In the genomic region with DNA sequence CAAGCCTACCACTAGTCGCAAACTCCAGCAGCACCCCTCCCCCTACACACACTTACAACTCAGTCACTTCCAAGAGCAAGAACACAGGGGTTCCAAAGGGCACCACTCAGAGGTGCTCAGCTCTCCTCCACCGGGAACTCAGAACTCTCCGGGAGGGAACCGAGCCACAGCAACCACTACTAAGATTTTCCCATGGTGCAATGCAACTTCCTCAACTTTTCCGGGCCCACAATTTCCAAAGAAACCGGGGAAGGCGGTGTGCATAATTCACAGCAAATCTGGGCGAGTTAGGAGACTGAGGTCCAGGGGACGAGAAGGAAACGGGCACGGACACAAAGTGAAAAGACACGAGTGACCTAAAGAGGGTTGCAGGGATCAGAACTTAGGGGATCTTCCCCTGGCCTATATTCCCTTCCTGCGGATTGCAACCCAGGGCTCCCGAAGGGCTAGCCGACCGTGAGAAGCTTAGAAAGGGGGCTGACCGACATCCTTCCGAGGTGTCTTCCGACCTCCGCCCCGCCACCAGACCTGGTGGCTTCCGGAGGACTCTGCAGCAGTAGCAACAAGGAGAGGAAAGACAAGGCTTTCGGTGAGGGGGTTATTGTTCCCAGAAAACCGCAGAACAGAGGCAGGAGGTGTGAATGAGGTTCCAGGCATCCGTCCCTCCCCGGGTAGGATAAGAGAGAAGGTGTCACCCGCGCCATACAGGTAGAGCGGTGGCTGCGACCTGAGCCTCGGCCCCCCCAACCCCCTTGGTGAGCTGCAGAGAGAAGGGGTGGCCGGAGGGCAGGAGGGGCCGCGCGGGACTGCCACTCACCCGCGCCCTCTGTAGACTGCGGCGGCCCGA, we compare ENCODE assay signal across 8 mouse cellular contexts. TPM values are rescaled to one million over a fixed set of nuclear protein-coding genes. Genes with fewer than 3 reads are reported as not detected.
DNase-seq lines count a peak whose midpoint lies in the region; TF ChIP-seq lines count a peak whose summit lies in the region.

No protein-coding gene starts in this region.

- peak overlapping the region; percentile 14 for H3K27ac ChIP-seq in spleen, adult 2 months (ENCODE audit: insufficient read depth, low read length)
- peak overlapping the region; percentile 14; the same call in 1 of the 2 replicates for H3K27ac ChIP-seq in cerebellum, adult 2 months (ENCODE audit: insufficient read depth, low read length)
- H3K27ac ChIP-seq in kidney, adult 2 months (ENCODE audit: insufficient read depth, low read depth, low read length): peak overlapping the region; percentile 88

- peaks cover 14% of the 10 kb centered on the region for H3K27me3 ChIP-seq in spleen, adult 2 months (ENCODE audit: control insufficient read depth, insufficient read depth, low read length)
- H3K27me3 ChIP-seq in cerebellum, adult 2 months (ENCODE audit: control insufficient read depth, insufficient read depth, low read length): no peaks in the 10 kb centered on the region
- H3K27me3 ChIP-seq in kidney, adult 2 months (replicated peaks; ENCODE audit: control insufficient read depth, insufficient read depth, low read length): no peaks in the 10 kb centered on the region

- no peak for TF ChIP-seq CTCF in spleen, adult 2 months (IDR thresholded peaks at IDR 0.05; ENCODE audit: extremely low read depth, insufficient read depth, insufficient read length, insufficient replicate concordance)
- TF ChIP-seq CTCF in cerebellum, adult 2 months (IDR thresholded peaks at IDR 0.05; ENCODE audit: borderline replicate concordance, insufficient read depth, low read depth, low read length): no peak
- no peak for TF ChIP-seq CTCF in kidney, adult 2 months (conservative IDR thresholded peaks at IDR 0.05; ENCODE audit: insufficient read depth, insufficient read length, low read depth, low read length)
- TF ChIP-seq CTCF in lung, adult 2 months (IDR thresholded peaks at IDR 0.05; ENCODE audit: insufficient read depth, low read length): no peak

- WGBS in spleen, adult 2 months: 6% methylated on average over 38 of the region's 40 CpGs
- WGBS in cerebellum, adult 2 months: 2% methylated on average over 40 of the region's 40 CpGs
- WGBS in kidney, adult 2 months: 2% methylated on average over 40 of the region's 40 CpGs
- 1% methylated on average over 40 of the region's 40 CpGs for WGBS in lung, adult 2 months

- H3K36me3 ChIP-seq in spleen, adult 2 months (ENCODE audit: control insufficient read depth, insufficient read depth, low read length): no peaks in the 10 kb centered on the region
- H3K36me3 ChIP-seq in kidney, adult 2 months (ENCODE audit: control insufficient read depth, insufficient read depth, low read length): no peaks in the 10 kb centered on the region

- no peaks in the 10 kb centered on the region; the same call in 1 of the 2 replicates for H3K4me1 ChIP-seq in spleen, adult 2 months (ENCODE audit: control insufficient read depth, insufficient read depth, insufficient read length)
- H3K4me1 ChIP-seq in cerebellum, adult 2 months (ENCODE audit: control insufficient read depth, insufficient read depth, low read length): peaks cover 4% of the 10 kb centered on the region
- H3K4me1 ChIP-seq in kidney, adult 2 months (ENCODE audit: control insufficient read depth, insufficient read depth, low read length): peaks cover 11% of the 10 kb centered on the region
- H3K4me1 ChIP-seq in lung, adult 2 months (ENCODE audit: control insufficient read depth, insufficient read depth, low read length): no peaks in the 10 kb centered on the region; the same call in 1 of the 2 replicates

- TF ChIP-seq POLR2A in spleen, adult 2 months (IDR thresholded peaks at IDR 0.05; ENCODE audit: low read depth, low read length): no peak
- no peak for TF ChIP-seq POLR2A in cerebellum, adult 2 months (IDR thresholded peaks at IDR 0.05; ENCODE audit: borderline replicate concordance, insufficient read depth, low read length)
- no peak for TF ChIP-seq POLR2A in kidney, adult 2 months (IDR thresholded peaks at IDR 0.05; ENCODE audit: low read depth, low read length)
- TF ChIP-seq POLR2A in lung, adult 2 months (IDR thresholded peaks at IDR 0.05; ENCODE audit: borderline replicate concordance, extremely low read depth, low read depth, low read length): no peak

- no peak for DNase-seq in spleen, adult 2 months (ENCODE audit: low read depth in 1 of 2, low spot score in 2 of 2)
- no peak for DNase-seq in spleen, adult 12 weeks (ENCODE audit: low spot score)
- DNase-seq in cerebellum, adult 2 months: peak; percentile 20 to 40
- DNase-seq in heart, adult 18-20 months: peak; percentile 35 to 64
- DNase-seq in kidney, adult 2 months: peak; percentile 93
- peak; percentile 46 for DNase-seq in lung, adult 2 months
- peak; percentile 21 for DNase-seq in right cerebral cortex, postnatal 14 days
- no peak for DNase-seq in spleen, postnatal 10 days (ENCODE audit: low spot score in 2 of 2)

- peak overlapping the region; percentile 39 for H3K4me3 ChIP-seq in spleen, adult 2 months (ENCODE audit: extremely low read depth, insufficient read depth, insufficient read length)
- H3K4me3 ChIP-seq in cerebellum, adult 2 months (replicated peaks; ENCODE audit: insufficient read depth, low read depth, low read length): peak overlapping the region; percentile 76
- peak overlapping the region; percentile 82 for H3K4me3 ChIP-seq in kidney, adult 2 months (ENCODE audit: insufficient read depth, low read depth, low read length)
- H3K4me3 ChIP-seq in lung, adult 2 months (replicated peaks; ENCODE audit: extremely low read depth, low read depth, low read length): peak overlapping the region; percentile 78

RNA-seq across cellular contexts. Expression of a gene that starts 1.2 kb away (rescaled TPM):
- 6.5 and 6.7 TPM in 2 replicates for polyA plus RNA-seq in spleen, adult 2 months (2012; rRNA removed)
- 29.2 and 32.4 TPM in 2 replicates for polyA plus RNA-seq in cerebellum, adult 2 months (2012; rRNA removed)
- total RNA-seq in heart, adult 18-20 months (2021): 1 to 10 TPM; 6.8 to 8.0 TPM
- 31.0 and 37.3 TPM in 2 replicates for polyA plus RNA-seq in kidney, adult 2 months (2012; rRNA removed)
- 31.7 and 35.3 TPM in 2 replicates for polyA plus RNA-seq in lung, adult 2 months (2012; rRNA removed)

RNA-seq across cellular contexts. Expression of a gene that starts 48.5 kb away (rescaled TPM):
- not detected in 2 replicates for polyA plus RNA-seq in spleen, adult 2 months (2012; rRNA removed)
- polyA plus RNA-seq in cerebellum, adult 2 months (2012; rRNA removed): 0.14 and 0.29 TPM in 2 replicates
- not detected for total RNA-seq in heart, adult 18-20 months (2021)
- polyA plus RNA-seq in kidney, adult 2 months (2012; rRNA removed): not detected in 2 replicates
- polyA plus RNA-seq in lung, adult 2 months (2012; rRNA removed): not detected in 2 replicates

Comparison
In these comparisons a context has a peak if more than half of its experiments do, and no peak if none do; other contexts are left out.
1. DNase-seq: peak in cerebellum, adult 2 months (2 of 2), heart, adult 18-20 months (2 of 2), kidney, adult 2 months (single experiment), lung, adult 2 months (single experiment) and right cerebral cortex, postnatal 14 days (single experiment); none in spleen, adult 2 months (0 of 2), spleen, adult 12 weeks (single experiment) and spleen, postnatal 10 days (0 of 2).
2. H3K27ac ChIP-seq: peak in every context shown above with its lines; median percentile 88 in kidney, adult 2 months; 14 in spleen, adult 2 months; 14 in cerebellum, adult 2 months.
3. Peak in every context shown above with its lines, with median percentiles within 50 percentile points of each other: H3K4me3 ChIP-seq.